Mouse (Mus musculus): Measurements from ENCODE around the gene Stard3. TPM values are rescaled to one million over a fixed set of nuclear protein-coding genes. Genes with fewer than 3 reads are reported as not detected.

The Stard3 gene
- polyA plus RNA-seq, 1 experiment from 2014 or later = 45.6 TPM

DNA sequence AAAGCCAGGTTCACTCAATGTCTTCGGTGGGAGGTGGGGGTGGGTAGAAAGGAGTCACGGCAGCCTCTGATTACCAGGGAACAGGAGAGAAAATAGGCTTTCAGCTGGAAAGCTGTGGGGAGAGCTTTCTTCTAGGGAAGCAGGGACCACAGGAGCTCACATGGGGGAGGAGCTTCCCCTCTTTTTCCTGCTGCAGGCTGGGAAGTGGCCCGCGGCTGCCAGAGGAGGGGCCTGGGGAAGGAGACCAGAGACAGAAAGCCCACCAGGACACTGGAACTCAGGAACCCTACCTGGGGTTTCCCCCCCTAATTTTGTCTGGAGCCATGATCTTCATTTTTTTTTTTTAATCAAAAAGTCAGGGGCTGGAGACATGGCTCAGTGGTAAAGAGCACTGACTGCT is 17.6 kb upstream of the Stard3 start:
- Histone ChIP-seq H3K9ac (ENCODE audit: low read length) (no peak overlapping the region), H3K27me3 (ENCODE audit: control insufficient read depth, insufficient read depth, low read length) (peaks cover 85% of the 10 kb centered on the region), H3K36me3 (ENCODE audit: control insufficient read depth, insufficient read depth, low read length) (no peaks in the 10 kb centered on the region), H3K9me3 (ENCODE audit: control insufficient read depth, low read length) (no peaks in the 10 kb centered on the region), H3K4me3 (ENCODE audit: low read depth, low read length) (no peak overlapping the region), H3K4me1 (ENCODE audit: control insufficient read depth, insufficient read depth, low read length) (peaks cover 13% of the 10 kb centered on the region), H3K27ac (ENCODE audit: low read depth, low read length) (no peak overlapping the region), H3K4me2 (ENCODE audit: low read depth) (no peak overlapping the region)
- ATAC-seq (ENCODE audit: insufficient read depth, low FRiP score, low TSS enrichment) (no peak), DNase-seq (ENCODE audit: low spot score) (no peak)
- 3% methylated on average over 4 of the region's 4 CpGs for WGBS

DNA sequence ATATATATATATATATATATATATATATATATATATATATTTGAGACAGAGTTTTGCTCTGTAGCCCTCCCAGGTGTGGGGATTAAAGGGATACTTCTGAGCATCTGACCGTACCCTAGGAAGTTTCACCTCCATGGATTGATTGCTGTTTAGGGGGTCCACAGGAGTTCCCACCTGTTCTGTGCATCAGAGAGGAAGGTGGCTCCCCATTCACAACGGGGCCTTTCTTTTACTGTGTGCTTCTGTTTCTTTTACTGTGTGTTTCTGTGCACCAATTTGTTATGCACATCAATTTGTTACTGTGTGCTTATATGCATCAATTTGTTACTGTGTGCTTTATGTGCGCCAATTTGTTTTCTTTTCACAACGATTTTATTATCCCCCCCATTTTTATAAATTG is 17.0 kb upstream of the Stard3 start:
- no peaks in the 10 kb centered on the region for H3K36me3 ChIP-seq (ENCODE audit: control insufficient read depth, insufficient read depth, low read length)
- WGBS = 51% methylated on average over 4 of the region's 4 CpGs

DNA sequence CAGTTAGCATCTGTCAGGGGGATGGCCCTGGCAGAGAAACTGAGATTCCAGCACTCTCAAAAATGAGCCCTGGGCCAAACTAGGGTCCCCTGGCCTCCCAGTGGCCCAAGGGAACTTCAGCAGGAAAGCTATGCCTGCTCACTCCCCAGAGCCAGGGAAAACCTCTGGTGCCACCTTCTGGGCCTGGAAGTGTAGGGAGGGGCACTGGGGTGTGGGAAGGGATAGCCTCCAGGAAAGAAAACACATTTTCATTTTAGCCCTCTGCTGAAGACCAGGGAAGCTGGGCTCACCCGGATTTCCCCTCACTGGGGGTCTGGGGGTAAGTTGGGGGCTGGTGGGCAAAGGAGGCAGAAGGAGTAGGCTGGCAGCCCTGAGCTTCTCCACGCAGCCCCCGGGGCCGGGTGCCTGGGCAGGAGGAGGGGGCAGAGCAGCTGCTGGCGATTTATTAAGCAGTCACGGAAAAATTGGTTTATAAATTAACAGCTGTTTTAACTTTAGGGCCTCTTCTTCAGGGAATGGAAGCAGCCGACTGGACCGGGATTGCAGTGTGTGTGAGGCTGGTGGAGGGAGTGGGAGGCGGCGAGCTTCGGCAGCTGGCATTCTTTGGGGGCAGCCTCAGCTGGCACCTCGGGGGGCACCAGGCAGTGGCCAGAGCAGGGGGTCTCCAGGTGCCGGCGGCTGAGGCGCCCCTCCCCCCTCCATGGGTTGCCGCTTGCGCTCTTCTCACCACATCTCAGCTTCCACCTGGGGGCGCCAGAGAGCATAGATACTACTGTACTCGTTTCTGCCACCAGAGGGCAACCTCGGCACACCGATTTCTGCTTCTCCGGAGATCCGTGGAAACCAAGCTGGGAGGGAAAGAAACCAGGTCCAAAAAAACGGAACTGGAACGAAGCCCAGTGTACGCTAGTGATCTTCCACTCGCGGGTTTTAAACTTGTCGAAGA is 15.9 kb upstream of the Stard3 start:
- Histone ChIP-seq H3K27me3 (ENCODE audit: control insufficient read depth, insufficient read depth, low read length) (peaks cover 85% of the 10 kb centered on the region), H3K4me1 (ENCODE audit: control insufficient read depth, insufficient read depth, low read length) (peaks cover 13% of the 10 kb centered on the region), H3K9ac (ENCODE audit: low read length) (no peak overlapping the region), H3K4me3 (ENCODE audit: low read depth, low read length) (0 out of 2 replicates have a peak overlapping the region, but pooled peaks have one; percentile 8), H3K36me3 (ENCODE audit: control insufficient read depth, insufficient read depth, low read length) (no peaks in the 10 kb centered on the region), H3K9me3 (ENCODE audit: control insufficient read depth, low read length) (no peaks in the 10 kb centered on the region), H3K4me2 (ENCODE audit: low read depth) (peak overlapping the region; percentile 35), H3K27ac (ENCODE audit: low read depth, low read length) (no peak overlapping the region)
- DNase-seq (ENCODE audit: low spot score) (peak; percentile 91), ATAC-seq (ENCODE audit: insufficient read depth, low FRiP score, low TSS enrichment) (peak; percentile 22; the same call in 1 of the 2 replicates)
- WGBS = 2% methylated on average over 28 of the region's 29 CpGs

More for the DNA sequence above, 17.0 kb upstream of the Stard3 start:
- H3K27ac ChIP-seq (ENCODE audit: low read depth, low read length) = no peak overlapping the region
- H3K4me3 ChIP-seq (ENCODE audit: low read depth, low read length) = no peak overlapping the region
- DNase-seq (ENCODE audit: low spot score) (no peak), ATAC-seq (ENCODE audit: insufficient read depth, low FRiP score, low TSS enrichment) (no peak)
- no peak overlapping the region for H3K9ac ChIP-seq (ENCODE audit: low read length)
- H3K27me3 ChIP-seq (ENCODE audit: control insufficient read depth, insufficient read depth, low read length) = peaks cover 85% of the 10 kb centered on the region
- H3K4me2 ChIP-seq (ENCODE audit: low read depth) = no peak overlapping the region
- no peaks in the 10 kb centered on the region for H3K9me3 ChIP-seq (ENCODE audit: control insufficient read depth, low read length)
- peaks cover 13% of the 10 kb centered on the region for H3K4me1 ChIP-seq (ENCODE audit: control insufficient read depth, insufficient read depth, low read length)

DNA sequence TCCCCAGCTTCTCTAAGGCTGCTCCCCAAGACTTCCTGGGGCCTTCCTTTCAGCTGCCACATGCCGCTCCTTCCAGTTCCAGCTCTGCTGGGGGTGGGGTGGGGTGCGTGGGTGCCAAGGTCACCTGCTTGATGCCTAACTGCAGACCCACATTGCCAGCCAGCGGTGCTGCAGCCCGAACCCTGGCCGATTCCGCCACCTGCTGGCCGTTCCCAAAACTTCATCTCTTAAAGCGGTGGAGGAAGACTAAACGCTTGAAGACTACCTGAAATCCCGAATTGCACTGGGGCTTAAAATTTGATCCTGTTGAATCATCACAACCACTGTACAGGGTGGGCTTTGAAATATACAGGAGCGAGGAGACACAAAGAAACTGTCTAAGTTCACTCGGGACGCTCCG is 12.9 kb upstream of the Stard3 start:
- ATAC-seq (ENCODE audit: insufficient read depth, low FRiP score, low TSS enrichment) = no peak
- peaks cover 84% of the 10 kb centered on the region for H3K27me3 ChIP-seq (ENCODE audit: control insufficient read depth, insufficient read depth, low read length)
- H3K4me2 ChIP-seq (ENCODE audit: low read depth) = no peak overlapping the region
- no peaks in the 10 kb centered on the region for H3K9me3 ChIP-seq (ENCODE audit: control insufficient read depth, low read length)
- peak; percentile 84 for DNase-seq (ENCODE audit: low spot score)
- H3K4me1 ChIP-seq (ENCODE audit: control insufficient read depth, insufficient read depth, low read length) = peaks cover 6% of the 10 kb centered on the region; the same call in 1 of the 2 replicates
- no peak overlapping the region for H3K4me3 ChIP-seq (ENCODE audit: low read depth, low read length)
- no peak overlapping the region for H3K9ac ChIP-seq (ENCODE audit: low read length)
- 2% methylated on average over 14 of the region's 14 CpGs for WGBS
- no peaks in the 10 kb centered on the region for H3K36me3 ChIP-seq (ENCODE audit: control insufficient read depth, insufficient read depth, low read length)
- no peak overlapping the region for H3K27ac ChIP-seq (ENCODE audit: low read depth, low read length)

DNA sequence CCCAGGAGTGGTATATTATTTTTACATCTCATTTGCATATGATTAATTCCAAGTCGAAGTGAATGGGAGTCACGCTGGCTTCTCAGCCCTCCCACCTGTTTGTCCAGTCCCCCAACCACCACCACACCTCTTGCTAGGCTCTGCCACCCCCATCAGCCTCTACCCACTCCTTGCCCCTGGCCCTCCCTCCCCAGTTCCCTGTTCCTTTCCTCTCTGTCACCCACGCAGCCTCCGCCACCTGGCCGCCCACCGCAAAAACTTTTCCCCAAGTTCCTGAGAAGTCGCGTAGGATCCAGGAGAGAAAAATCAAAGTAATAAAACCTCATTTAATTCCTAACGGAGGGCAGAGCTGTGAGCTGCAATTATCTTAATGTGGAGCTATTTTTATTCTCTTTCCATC is 12.0 kb upstream of the Stard3 start:
- no peak overlapping the region for H3K4me2 ChIP-seq (ENCODE audit: low read depth)
- H3K4me3 ChIP-seq (ENCODE audit: low read depth, low read length) = no peak overlapping the region
- H3K27me3 ChIP-seq (ENCODE audit: control insufficient read depth, insufficient read depth, low read length) = peaks cover 86% of the 10 kb centered on the region
- no peaks in the 10 kb centered on the region for H3K36me3 ChIP-seq (ENCODE audit: control insufficient read depth, insufficient read depth, low read length)
- no peak overlapping the region for H3K9ac ChIP-seq (ENCODE audit: low read length)
- H3K4me1 ChIP-seq (ENCODE audit: control insufficient read depth, insufficient read depth, low read length) = peaks cover 6% of the 10 kb centered on the region; the same call in 1 of the 2 replicates
- no peak for ATAC-seq (ENCODE audit: insufficient read depth, low FRiP score, low TSS enrichment)
- WGBS = 8% methylated on average over 9 of the region's 9 CpGs
- H3K27ac ChIP-seq (ENCODE audit: low read depth, low read length) = no peak overlapping the region
- no peaks in the 10 kb centered on the region for H3K9me3 ChIP-seq (ENCODE audit: control insufficient read depth, low read length)
- no peak for DNase-seq (ENCODE audit: low spot score)

DNA sequence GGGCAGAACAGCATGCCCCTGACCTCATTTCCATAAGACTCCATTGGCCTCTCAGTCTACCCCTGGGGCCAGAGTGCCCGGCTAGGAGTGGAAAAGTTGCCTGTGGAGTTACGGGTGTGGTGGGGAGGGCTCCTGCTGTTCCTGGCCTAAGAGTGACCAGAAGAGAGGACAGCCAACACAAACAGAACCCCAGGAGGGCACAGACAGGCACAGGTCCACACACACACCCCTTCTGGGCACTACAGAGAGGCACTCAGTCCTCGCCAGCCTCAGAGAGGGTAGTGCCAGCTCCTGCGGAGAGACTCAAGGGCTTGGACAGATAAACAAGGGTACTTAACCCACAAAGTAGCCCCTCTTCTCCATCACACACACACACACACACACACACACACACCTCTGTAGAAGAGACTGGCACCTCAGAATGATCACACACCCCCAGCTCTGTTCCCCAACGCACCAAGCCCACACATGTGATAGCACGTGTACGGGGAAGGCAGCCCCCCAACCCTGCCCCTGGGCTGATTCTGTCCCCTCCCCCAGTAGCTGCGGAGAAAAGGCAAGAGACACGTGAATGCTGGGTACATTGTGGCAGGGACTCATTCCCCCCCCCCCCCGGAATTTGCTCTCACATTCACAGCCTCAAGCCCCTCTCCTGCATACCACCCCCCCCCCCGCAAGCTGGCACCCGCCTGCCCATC is 10.6 kb upstream of the Stard3 start:
- DNase-seq (ENCODE audit: low spot score) (no peak), ATAC-seq (ENCODE audit: insufficient read depth, low FRiP score, low TSS enrichment) (no peak)

DNA sequence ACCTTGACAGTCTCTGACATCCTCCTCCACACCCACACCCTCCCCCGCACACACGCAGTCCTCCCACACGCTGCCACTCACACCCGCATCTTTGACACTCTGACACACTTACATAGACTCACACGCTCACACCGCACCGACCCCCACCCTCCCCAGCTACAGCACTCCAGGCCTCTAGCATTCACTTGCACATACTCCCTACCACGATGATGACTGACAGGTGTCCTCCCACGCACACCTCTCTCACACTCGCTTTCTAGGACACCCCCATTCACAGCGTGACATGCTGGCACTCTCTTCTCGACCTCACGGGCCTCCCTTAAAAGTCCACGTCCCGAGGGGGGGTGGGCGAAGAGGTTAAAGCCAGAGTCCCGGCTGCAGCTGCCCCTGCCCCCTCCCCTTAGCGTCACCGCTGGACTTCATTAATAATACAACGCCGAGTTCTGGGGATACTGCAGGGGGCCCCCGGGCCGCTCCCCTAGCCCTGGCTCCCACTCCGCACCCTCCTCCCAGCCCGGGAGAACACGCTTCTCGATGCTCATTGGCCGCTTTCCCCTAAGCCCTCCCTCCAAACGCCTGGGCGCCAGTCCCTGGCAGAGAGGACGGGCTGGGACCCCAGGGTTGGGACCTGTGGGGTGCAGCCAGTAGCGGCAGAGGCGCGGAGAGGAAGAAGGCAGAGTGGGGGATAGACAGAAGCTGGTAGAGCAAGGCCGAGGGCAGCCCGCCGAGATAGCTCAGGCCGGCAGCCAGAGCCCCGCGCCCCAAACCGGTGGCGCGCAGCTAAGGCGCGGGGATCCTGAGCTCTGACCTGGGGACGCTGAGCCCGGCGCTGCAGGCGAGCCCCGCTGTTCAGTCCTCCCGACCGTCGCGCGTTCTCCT is 9.8 kb upstream of the Stard3 start, which contains the start of gene Ppp1r1b:
Ppp1r1b (plus strand) TSS at position 322 of the 879 bp plus-strand sequence.
- ATAC-seq (ENCODE audit: insufficient read depth, low FRiP score, low TSS enrichment) = no peak
- under 1% methylated on average over 55 of the region's 55 CpGs for WGBS
- peaks cover 83% of the 10 kb centered on the region for H3K27me3 ChIP-seq (ENCODE audit: control insufficient read depth, insufficient read depth, low read length)
- no peak for DNase-seq (ENCODE audit: low spot score)
- H3K4me2 ChIP-seq (ENCODE audit: low read depth) = peak within 1 kb of the TSS; percentile 49
- H3K9me3 ChIP-seq (ENCODE audit: control insufficient read depth, low read length) = no peaks in the 10 kb centered on the region
- no peak within 1 kb of the TSS for H3K27ac ChIP-seq (ENCODE audit: low read depth, low read length)
- H3K36me3 ChIP-seq (ENCODE audit: control insufficient read depth, insufficient read depth, low read length) = no peaks in the 10 kb centered on the region
- peak within 1 kb of the TSS; percentile 35 for H3K4me3 ChIP-seq (ENCODE audit: low read depth, low read length)
- peaks cover 3% of the 10 kb centered on the region; the same call in 1 of the 2 replicates for H3K4me1 ChIP-seq (ENCODE audit: control insufficient read depth, insufficient read depth, low read length)
- H3K9ac ChIP-seq (ENCODE audit: low read length) = peak within 1 kb of the TSS; percentile 5; the same call in 1 of the 2 replicates

More for the DNA sequence above, 10.6 kb upstream of the Stard3 start:
- no peaks in the 10 kb centered on the region for H3K9me3 ChIP-seq (ENCODE audit: control insufficient read depth, low read length)
- no peaks in the 10 kb centered on the region for H3K36me3 ChIP-seq (ENCODE audit: control insufficient read depth, insufficient read depth, low read length)
- no peak overlapping the region for H3K9ac ChIP-seq (ENCODE audit: low read length)
- no peak overlapping the region for H3K4me2 ChIP-seq (ENCODE audit: low read depth)
- peaks cover 86% of the 10 kb centered on the region for H3K27me3 ChIP-seq (ENCODE audit: control insufficient read depth, insufficient read depth, low read length)
- WGBS = 4% methylated on average over 7 of the region's 12 CpGs
- H3K27ac ChIP-seq (ENCODE audit: low read depth, low read length) = no peak overlapping the region
- peaks cover 3% of the 10 kb centered on the region; the same call in 1 of the 2 replicates for H3K4me1 ChIP-seq (ENCODE audit: control insufficient read depth, insufficient read depth, low read length)
- no peak overlapping the region for H3K4me3 ChIP-seq (ENCODE audit: low read depth, low read length)

DNA sequence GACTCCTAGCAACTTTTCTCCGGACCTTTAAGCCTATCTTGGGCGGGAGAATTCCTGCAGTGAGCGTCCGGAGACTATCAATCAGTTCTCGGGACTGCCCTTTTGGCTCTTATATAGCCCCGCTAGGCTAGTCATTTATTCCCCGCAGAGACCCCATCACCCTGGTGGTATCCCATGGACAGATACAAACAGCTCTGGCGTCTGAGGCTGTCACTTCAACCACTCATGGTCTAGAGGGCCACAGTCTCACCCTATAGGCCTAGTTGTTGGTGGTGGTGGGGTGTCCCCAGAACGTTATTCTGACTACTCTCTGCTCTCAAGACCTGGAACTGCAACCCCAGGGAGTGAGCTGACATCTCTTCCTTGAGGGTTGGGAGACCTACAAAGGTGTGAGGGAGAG is 8.9 kb upstream of the Stard3 start:
- Histone ChIP-seq H3K4me2 (ENCODE audit: low read depth) (no peak overlapping the region), H3K9ac (ENCODE audit: low read length) (no peak overlapping the region)

More for the DNA sequence above, 8.9 kb upstream of the Stard3 start:
- ATAC-seq (ENCODE audit: insufficient read depth, low FRiP score, low TSS enrichment) = no peak
- peaks cover 3% of the 10 kb centered on the region; the same call in 1 of the 2 replicates for H3K4me1 ChIP-seq (ENCODE audit: control insufficient read depth, insufficient read depth, low read length)
- no peak for DNase-seq (ENCODE audit: low spot score)
- WGBS = under 1% methylated on average over 9 of the region's 9 CpGs
- no peaks in the 10 kb centered on the region for H3K36me3 ChIP-seq (ENCODE audit: control insufficient read depth, insufficient read depth, low read length)
- peak overlapping the region; percentile 35; the same call in 1 of the 2 replicates for H3K4me3 ChIP-seq (ENCODE audit: low read depth, low read length)
- no peaks in the 10 kb centered on the region for H3K9me3 ChIP-seq (ENCODE audit: control insufficient read depth, low read length)
- H3K27ac ChIP-seq (ENCODE audit: low read depth, low read length) = no peak overlapping the region
- H3K27me3 ChIP-seq (ENCODE audit: control insufficient read depth, insufficient read depth, low read length) = peaks cover 86% of the 10 kb centered on the region

Data from neural tube, embryonic 11.5 days (tissue).